ENCODE assay signal across 8 mouse cellular contexts in genomic region chr19:24279706-24280600, GRCm38 (mm10). TPM values are rescaled to one million over a fixed set of nuclear protein-coding genes. Genes with fewer than 3 reads are reported as not detected.
A peak's percentile ranks its signal among the peaks of the same experiment; 100 is the strongest.
DNase-seq lines count a peak whose midpoint lies in the region; ATAC-seq and TF ChIP-seq lines count a peak whose summit lies in the region.

No protein-coding gene starts in this region.

- ATAC-seq in inflammation-experienced regulatory T-cells, adult 6 months: peak; percentile 80
- ATAC-seq in megakaryocyte-erythroid progenitor cell, adult 5-6 weeks (replicated peaks; ENCODE audit: low FRiP score, low TSS enrichment, poor library complexity, severe bottlenecking): peak; percentile 71

- no peaks in the 10 kb centered on the region for H3K4me1 ChIP-seq in cortical plate, adult 2 months (ENCODE audit: control insufficient read depth, insufficient read depth, low read length)

- peak overlapping the region; percentile 56 for H3K4me3 ChIP-seq in cortical plate, adult 2 months (ENCODE audit: insufficient read depth, low read length)

- intact Hi-C loops in left cerebral cortex, postnatal 14 days (cut with DNase I): loop anchor here (5.0 kb wide), 1 partner anchor 592 kb away; no protein-coding TSS in a partner anchor

- H3K27ac ChIP-seq in cortical plate, adult 2 months (ENCODE audit: insufficient read depth, low read length): no peak overlapping the region

- peak; percentile 79 for DNase-seq in adipocyte (ENCODE audit: low spot score)
- DNase-seq in gastrocnemius, postnatal 10 days: peak; percentile 81
- peak; percentile 50 to 71 for DNase-seq in left cerebral cortex, postnatal 14 days (ENCODE audit: low spot score in 2 of 2)
- peak; percentile 78 for DNase-seq in right cerebral cortex, postnatal 14 days
- DNase-seq in yolk sac, embryonic 10.5 days (ENCODE audit: low spot score): peak; percentile 81

- peak; percentile 65; the same call in 1 of the 2 replicates for TF ChIP-seq POLR2A in cortical plate, adult 2 months (IDR thresholded peaks at IDR 0.05; ENCODE audit: extremely low read depth, insufficient read depth, low read length)

- TF ChIP-seq CTCF in cortical plate, adult 2 months (IDR thresholded peaks at IDR 0.05; ENCODE audit: extremely low read depth, insufficient read depth, low read length): no peak

RNA-seq across cellular contexts. Expression of gene Fxn, which starts 0.5 kb away (rescaled TPM):
- 8.8 and 9.4 TPM in 2 replicates for polyA plus RNA-seq in cortical plate, adult 2 months (2012; rRNA removed)
- total RNA-seq in gastrocnemius, postnatal 10 days (2021): 10 to 100 TPM; 21.5 to 22.3 TPM
- 10 to 100 TPM; 12.9 to 16.1 (median 14.1) TPM for polyA plus RNA-seq in inflammation-experienced regulatory T-cells, adult 6 months (2017; shearing (Covaris generic))
- total RNA-seq in left cerebral cortex, postnatal 14 days (2021): 1 to 10 TPM; 7.6 to 8.9 TPM
- 91.0 and 120 TPM in 2 replicates for total RNA-seq in megakaryocyte-erythroid progenitor cell, adult 5-6 weeks (2014; fragmentation: Nextera tagmentation)
- total RNA-seq in megakaryocyte-erythroid progenitor cell, adult 5-6 weeks (2017): 32.5 and 40.5 TPM in 2 replicates

RNA-seq across cellular contexts. Expression of gene Tjp2, which starts 55.1 kb away (rescaled TPM):
- 16.2 and 17.1 TPM in 2 replicates for polyA plus RNA-seq in cortical plate, adult 2 months (2012; rRNA removed)
- total RNA-seq in gastrocnemius, postnatal 10 days (2021): 10 to 100 TPM in 1 of 2 experiments, 1 to 10 TPM in 1; 10.0 to 12.5 TPM
- 1 to 10 TPM; 5.3 to 9.5 (median 5.4) TPM for polyA plus RNA-seq in inflammation-experienced regulatory T-cells, adult 6 months (2017; shearing (Covaris generic))
- total RNA-seq in left cerebral cortex, postnatal 14 days (2021): 10 to 100 TPM; 17.6 to 19.5 TPM
- total RNA-seq in megakaryocyte-erythroid progenitor cell, adult 5-6 weeks (2014; fragmentation: Nextera tagmentation): 1.4 and 2.7 TPM in 2 replicates
- total RNA-seq in megakaryocyte-erythroid progenitor cell, adult 5-6 weeks (2017): 2.3 and 3.6 TPM in 2 replicates
